Mouse (Mus musculus): ENCODE measurements around the gene Flywch2. TPM values are rescaled to one million over a fixed set of nuclear protein-coding genes. Genes with fewer than 3 reads are reported as not detected.
"Not testable (repeated sequence)": the region's sequence is repeated elsewhere in the genome, so short reads cannot be mapped to it uniquely, and the experiment has no call there.

The Flywch2 gene
- total RNA-seq, 2 experiments from 2014 or later: 0.55 TPM; not detected in 1

DNA sequence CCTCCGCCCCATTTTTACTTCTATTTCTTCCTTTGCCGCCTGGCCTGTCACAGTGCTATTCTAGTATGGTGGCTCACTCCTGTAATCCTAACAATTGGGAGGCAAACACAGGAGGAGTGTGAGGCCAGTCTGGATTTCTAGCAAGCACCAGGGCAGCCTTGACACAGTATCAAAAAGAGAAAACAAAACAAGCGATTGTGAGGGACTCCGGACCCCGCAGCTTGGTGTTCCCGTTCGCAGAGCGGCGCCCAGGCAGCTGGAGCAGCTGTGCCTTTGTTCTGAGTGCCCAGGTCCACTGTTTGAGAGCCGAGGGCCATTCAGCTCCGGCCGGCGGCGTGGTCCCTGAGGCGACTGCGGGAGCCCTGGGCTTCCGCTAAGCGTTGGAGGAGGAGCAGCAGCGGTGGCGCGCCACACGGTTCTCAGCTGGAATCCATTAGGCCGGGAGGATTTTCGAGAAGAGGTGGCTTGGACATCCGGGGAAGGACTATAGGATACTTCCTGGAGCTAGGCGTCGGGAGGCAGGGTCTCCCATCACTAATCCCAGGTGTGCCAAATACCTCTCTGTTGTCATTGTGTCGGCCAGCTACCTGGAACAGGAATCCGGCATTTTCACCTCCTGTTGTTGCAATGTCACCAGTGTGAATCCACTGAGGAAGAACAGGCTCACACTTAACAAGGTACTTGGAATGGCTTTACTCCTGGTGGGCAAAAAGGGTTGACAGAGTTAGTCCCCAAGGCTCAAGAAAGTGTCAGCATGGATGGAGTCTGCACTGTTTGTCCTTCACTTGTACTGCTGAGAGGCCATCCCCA lies 4.6 kb upstream of the Flywch2 start, which contains the start of gene Srrm2:
Srrm2 (plus strand) TSS at position 264 of the 810 bp plus-strand sequence.
- DNase-seq: peak; percentile 60 to 74

DNA sequence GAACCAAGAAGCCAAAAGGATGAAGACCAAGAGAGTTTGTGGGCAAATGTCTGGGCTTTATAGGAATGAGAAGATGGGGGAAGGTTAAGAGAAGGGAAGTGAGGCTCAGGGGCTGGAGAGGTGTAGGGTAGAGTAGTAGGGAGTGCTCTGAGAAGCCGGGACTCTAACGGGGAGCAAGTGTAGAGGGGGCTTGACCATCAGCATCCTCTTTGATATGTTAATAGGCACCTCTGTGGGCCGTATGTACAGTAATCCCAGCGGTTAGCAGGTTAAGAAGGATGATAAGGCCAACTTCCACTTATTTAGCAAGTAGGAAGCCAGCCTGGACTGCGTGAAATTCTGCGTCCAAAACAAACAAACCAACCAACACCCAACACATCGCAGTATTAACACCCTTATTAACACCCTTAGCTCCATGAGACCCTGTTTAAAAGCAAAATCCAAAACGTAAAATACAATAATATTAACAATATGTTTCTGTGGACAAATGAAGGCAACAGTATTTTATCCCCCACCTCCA lies 3.9 kb upstream of the Flywch2 start:
- peak in 1 of 2 experiments; percentile 23 for DNase-seq

DNA sequence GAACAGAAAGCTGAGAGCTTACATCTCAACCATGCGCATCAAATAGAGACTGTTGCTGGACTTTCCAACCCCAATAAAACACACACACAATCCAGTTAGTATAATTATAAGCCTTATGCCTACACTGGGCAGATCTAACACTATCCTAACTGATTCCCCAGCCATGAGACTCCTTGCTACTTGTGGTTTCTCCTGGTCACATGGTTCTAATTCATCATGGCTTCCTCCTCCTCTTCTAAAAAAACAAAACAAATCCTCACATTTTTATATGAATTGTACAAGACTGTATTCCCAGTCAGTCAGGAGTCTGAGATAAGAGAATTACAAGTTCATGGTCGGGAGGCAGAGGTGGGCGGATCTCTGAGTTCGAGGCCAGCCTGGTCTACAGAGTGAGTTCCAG lies 3.1 kb upstream of the Flywch2 start:
- no peak for DNase-seq

DNA sequence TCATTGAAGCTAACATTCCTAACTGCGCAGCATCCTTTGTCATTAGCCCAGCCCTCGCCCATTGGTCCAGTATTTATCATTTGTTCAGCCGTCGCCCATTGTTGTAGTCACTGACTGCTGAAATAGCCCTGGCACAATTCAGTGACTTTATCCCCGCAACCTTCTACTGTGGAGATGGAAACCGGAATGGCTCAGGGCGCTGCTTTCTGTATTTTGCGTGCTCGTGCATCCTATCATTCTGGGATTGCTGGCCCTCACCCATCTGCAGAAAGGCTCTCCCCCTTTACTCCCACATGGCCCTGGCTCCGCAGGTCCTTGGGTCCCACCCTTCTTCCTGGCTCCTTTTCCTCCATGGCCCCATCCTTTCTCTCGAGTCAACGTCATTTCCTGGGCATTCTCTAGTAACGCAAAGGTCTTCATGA lies 640 bp upstream of the Flywch2 start:
- peak in 1 of 2 experiments; percentile 24 for DNase-seq

DNA sequence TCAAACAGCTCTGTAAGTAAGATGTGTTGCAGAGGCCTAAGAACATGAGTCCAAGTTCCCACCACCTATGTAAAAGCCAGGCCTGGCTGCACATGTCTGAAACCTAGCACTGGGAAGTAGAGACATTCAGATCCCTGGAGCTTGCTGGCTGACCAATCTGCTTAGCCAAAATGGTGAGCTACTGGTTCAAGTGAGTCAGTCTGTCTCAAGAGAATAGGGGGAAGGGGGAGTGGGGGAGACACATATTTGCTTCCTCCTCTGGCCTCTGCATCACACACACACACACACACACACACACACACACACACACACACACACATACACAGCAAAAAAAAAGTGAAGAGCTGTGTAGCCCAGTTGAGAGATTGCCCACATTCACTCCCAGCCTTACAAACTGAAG lies 2.5 kb downstream of the Flywch2 start:
- no peak for DNase-seq

DNA sequence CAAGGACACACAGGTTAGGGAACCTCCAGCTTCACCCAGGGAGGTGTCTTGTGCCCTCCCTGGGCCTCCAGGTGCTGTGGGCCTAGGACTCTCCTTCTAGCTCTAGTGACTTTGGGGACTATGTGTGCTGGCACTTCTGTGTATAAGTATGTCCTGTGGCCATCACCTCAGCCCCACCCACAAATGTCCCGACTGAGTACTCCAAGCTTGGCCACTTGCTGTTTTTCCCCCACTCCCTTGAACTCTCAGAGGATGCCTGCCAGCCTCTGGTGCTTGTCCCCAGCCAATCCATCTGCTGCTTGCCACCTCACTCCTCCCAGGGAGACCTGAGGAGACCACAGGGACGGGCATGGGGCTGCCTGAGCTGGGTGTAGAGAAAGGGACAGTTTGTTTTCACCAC lies 7.4 kb downstream of the Flywch2 start:
- no peak for DNase-seq

DNA sequence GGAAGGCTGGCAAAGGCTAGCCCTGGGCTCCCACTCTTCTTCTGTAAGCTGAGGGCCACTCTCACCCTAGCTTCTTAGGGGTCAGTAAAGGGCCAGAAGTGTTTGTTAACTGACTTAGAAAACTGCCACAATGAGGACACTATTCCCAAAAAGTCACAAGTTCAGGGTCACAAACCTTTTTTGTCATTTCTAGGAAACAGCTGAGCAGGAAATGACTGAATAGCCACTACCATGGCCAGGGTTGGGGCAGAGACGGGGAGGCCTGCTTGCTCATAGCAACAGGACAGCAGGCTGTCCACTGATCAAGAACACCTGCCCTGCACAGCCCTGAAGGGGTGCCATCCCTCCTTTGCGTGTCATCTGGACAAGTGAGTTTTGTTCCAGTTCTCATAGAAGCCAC lies 8.7 kb downstream of the Flywch2 start:
- no peak for DNase-seq

DNA sequence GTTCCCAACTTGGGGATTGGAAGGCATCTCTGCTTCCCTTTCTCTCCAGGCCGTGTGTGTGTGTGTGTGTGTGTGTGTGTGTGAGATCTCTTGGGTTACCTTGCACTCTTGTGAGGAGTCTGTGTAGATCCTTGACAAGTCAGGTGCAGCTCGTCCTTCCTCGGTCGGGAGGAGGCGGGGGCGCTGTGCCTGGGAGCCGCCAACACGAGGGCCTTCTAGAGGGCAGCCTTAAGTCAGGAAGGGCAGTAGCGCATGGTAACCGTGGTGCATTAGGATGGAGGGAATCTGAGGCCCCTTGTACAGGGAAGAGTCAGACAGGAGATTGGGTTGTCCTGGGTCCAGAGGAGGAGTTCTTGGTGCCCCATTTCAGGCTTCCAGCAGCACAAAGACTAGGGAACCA lies 9.7 kb downstream of the Flywch2 start:
- no peak for DNase-seq

DNA sequence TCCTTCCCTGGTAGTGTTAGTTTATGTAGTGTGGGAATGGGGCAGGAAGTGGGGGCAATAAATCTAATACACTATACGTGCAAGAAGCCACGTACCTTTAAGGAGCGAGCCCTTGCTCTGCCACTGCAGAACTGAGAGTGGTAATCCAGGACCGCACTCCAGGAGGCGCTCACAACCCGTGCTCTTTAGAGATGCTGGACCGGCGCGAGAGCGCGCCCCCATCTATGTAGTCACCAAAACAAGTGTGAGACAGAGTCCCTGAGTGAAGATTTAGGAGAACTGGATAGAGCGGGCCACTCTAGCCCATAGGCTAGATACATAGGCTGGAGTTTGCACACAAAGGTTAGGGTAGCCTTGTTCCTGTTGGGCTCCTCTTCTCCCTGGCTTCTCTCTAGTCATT lies 11.8 kb downstream of the Flywch2 start:
- peak; percentile 83 to 87 for DNase-seq

DNA sequence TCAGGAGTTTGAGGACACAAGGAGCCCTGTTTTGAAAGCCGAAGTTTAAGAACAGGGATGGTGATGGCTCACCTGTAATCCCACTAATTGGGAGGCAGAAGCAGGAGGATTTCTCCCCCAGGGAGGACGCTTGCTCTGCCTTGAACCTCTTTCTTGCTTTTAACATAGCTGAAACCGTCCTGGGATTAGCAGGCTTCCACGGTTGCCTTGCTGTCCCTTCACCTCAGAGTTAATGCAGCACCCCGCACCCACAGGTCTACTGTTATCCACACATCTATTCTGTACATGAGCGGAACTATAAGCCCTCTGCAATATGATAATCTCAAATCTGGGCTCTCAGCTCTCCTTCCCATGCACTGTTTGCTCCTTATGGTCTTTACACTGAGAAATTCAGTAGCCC lies 12.2 kb downstream of the Flywch2 start:
- DNase-seq: no peak

DNA sequence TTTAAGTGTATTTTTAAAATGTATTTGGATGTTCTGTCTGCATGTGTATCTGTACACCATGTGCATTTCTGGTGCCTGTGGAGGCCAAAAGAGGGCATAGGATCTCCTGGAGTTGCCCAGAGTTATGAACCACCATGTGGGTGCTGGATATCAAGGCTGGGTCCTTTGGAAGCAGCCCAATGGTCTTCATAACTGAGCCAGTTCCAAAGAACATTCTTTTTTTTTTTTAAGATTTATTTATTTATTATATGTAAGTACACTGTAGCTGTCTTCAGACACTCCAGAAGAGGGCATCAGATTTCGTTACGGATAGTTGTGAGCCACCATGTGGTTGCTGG lies 13.7 kb downstream of the Flywch2 start:
- not testable (repeated sequence) for DNase-seq

DNA sequence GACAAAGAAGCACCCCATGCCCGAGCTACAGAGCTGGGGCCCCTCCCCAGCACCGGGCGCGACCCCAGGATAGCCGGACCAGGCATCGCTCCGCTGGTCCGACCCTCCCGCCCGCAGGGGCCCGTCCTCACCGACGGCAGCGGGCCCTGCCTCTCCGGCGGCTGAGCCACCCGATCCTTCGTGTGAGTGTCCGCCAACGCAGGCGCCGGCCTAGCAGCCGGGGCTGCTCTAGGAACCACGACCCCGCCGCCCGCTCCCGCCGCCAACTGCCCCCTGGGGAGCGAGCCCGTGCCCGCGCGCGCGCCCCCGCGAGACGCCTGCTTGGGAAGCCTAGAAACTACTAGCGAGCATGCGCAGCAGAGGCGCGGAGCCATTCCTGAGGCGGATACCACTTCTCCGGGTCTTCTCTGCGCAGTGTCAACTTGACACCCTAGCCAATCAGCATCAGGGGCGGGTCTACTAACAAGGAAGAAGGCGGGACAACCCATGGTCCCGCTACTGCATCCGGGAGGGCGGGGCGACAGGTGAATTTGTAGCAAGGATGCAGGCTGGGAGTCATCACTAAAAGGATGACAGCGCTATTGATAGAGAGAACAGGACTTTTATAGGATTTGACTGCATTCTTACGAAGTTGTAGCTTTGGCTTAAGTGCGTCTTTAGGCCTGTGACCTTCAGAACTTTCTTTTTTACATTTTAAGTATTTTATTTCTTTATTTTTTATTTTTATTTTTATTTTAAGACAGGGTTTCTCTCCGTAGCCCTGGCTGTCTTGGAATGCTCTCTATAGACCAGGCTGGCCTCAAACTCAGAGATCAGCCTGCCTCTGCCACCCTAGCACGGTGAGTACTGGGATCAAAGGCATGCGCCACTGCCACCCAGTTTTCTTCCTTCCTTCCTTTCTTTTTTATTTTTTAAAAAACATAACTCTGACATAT lies 14.3 kb downstream of the Flywch2 start, which contains the start of gene Flywch1:
Flywch1 (minus strand) TSS at position 319 of the 935 bp plus-strand sequence.
- DNase-seq: peak; percentile 98 to 99

DNA sequence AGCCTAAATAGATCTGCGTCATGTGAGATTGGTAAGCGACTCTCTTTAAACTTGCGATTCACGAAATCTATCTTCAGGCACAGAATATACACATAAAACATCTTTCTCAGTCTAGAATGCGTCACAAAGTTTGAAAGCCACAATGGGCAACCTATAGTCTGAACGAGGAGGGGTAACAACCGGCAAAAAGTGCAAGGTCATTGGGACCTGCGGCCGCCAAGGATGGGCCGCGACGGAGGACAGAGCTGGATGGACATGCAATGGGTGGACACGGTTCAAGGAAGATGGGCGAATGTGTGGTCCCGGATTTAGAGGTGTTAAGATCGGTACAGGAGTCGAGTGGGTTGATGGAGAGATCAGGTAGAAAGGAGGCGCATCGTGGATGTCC lies 15.0 kb downstream of the Flywch2 start:
- DNase-seq: no peak

DNA sequence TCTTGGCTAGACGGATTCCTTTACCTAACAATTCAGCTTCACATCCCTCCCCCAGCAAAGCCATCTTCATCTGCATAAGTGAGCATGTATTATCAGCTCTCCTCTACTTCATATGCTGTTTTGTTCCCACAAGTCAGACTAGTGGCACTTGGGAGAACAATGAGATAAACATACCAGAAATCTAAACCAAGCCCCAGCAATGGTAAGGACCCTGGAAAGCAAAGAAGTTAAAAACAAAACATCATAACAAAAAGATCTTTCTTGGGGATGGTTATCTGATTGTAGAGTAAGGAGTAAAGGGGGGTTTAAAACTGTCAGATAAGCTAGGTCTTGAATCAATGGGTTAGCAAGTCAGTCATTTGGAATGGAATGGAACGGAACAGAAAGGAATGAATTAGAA lies 15.4 kb downstream of the Flywch2 start:
- DNase-seq: no peak

DNA sequence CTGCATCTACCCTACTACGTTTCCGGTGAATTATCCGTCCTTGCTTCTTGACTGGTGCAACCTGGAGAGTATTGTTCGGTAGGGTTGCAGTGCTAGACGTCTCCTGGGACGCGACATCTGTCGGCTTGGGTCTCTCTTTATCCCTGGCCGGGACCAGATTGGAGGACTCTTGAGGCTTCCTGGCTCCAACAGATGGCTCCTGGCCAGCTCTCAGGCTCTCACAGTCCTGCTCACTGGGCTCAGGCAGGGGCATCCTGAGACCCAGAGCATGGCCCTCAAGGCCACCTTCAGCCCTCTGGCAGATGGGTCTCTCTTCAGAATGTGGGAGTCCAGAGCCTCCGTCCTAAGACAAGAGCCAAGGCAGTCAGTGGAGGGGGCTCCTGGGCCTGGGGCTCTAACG lies 22.9 kb downstream of the Flywch2 start:
- no peak for DNase-seq

DNA sequence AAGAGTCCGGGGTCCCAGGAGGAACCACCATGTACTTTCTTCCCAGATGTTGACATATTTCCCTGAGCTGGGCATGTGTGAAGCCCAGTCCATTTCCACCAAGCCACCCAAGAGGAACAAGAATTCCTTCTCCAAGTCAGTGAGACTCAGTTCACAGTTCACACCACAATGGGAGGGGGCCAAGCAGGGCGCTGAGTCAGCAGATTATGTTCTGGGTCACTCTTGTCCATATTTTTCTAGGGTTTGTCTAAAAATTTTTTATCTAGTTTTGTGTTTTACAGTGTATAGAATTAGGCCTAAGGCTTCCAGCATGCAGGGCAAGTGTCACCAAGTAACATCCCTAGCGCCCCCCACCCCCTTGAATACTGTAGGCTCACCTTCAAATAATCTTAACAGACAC lies 24.7 kb downstream of the Flywch2 start:
- DNase-seq: no peak

DNA sequence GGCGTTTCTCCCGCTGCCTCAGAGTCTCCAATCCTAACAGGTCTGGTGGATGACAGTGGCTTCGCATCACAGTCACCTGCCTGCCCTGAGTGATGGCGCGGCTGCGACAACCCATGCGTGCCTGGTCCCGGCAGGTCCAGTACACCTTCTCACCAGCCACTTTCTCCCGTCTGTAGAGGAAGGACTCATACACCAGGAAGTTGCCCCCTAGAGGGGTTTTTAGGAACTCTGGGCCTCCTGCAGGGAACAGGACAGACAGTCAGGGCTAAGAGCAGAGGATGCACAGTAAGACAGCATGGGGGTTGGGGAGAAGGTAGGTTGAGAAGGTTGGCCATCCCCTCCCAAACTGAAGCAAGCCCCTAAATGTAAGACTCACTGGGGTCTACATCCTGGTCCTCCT lies 25.6 kb downstream of the Flywch2 start:
- DNase-seq: no peak

DNA sequence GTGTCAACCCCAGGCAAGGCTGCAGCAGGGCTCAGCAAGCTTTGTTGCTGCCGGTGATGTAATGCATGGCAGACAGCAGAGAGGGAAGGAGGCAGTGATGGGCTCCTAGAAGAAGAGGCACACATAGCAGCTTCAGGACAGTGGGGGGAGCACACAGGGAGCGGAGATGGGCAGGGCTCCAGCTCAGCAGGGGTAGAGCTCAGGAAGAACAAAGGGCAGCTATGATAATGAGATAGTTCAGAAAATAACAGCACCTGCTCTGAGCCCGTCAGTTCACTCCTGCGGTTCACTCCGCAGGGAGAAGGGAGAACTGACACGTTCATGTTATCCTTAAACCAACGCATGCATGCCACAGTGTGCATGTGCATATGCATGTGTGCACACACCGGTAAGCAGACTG lies 27.1 kb downstream of the Flywch2 start:
- no peak for DNase-seq

DNA sequence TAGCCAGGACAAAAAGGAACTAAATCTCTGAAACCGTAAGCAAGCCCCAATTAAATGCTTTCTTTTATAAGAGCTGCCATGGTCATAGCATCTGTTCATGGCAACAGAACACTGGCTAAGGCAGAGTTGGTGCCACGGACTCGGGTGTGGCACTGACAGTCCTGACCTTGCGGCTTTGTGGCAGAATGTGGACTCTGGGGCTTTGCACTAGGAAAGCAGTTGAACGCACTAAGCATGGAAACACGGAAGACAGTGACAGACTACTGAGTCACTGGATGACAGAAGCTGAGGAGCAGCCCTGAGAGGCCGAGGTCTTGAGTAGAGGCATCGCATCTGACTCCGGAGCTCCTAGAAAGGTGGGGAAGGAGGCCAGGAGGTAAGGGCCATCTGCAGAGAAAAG lies 28.3 kb downstream of the Flywch2 start:
- DNase-seq: no peak

DNA sequence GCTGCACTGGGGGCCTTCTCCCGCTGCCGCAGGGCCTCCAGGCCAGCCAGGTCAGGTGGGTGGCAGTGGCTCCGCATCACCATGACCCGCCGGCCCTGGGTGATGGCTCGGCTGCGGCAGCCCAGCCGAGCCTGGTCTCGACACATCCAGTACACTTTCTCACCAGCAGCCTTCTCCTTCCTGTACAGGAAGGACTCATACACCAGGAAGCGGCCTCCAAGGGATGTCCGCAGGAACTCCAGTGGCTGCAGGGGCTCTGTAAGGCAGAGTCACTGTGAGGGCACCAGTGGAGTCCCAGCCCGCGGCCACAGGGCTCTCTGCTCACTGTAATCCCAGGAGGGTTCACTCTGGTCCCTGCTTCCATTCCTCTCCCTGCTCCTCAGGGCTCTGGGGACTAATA lies 30.2 kb downstream of the Flywch2 start:
- DNase-seq: peak in 1 of 2 experiments; percentile 44

DNA sequence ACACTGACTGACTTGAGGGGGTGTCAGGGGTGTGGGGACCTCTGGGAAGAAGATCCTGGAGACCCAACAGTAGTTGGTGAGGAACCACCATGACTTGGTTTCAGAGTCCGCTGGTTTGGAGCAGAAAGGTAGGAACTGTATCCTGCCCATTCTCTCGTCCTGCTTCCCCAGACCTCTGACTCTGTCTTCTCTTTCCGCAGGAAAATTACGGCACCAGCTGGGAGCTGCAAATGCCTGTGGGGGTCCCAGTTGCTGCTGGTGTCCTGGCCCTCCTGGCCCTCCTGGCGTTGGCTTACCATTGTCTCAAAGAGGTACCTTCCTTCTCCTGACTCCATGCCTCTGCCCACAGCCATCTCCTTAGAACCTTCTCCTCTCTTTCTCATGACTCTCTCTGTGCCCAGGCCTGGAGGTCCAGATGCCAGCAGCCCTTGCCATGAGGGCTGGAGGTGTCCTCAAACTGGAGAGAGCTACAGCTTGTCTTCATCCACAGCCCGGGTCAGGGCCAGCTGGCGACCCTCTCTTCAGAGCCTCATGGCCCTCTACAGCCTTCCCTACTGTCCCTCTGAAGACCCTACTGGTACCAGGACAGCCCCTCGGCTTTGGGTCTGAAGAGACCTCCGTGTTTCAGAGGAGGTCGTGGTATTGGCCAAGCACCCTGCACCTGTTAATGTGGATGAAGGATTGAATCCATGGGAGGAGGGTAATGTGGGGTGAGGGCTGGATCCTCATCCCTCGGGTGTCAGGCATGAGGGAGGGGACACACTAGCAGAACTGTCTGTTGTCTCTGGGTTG lies 36.3 kb downstream of the Flywch2 start:
- DNase-seq: no peak
